Mouse (Mus musculus) stomach, embryonic 16.5 days (tissue): ENCODE measurements around the gene Trpm3. TPM values are rescaled to one million over a fixed set of nuclear protein-coding genes. Genes with fewer than 3 reads are reported as not detected.

Experiments used
- ATAC-seq: fragments of 200-750 bp; cut with Nextera tagmentation; 2 replicates; pipeline ENCODE4 v1.8.0; 2017; ENCODE audit warnings: moderate number of reproducible peaks, moderate TSS enrichment; ENCODE audit not compliant: insufficient read depth, low FRiP score
- H3K27ac ChIP-seq: fragments of 300-500 bp; sonication (generic); 2 replicates; pipeline ENCODE4 v1.5.1; 2014; ENCODE audit warnings: low read length
- H3K27me3 ChIP-seq: fragments of 300-500 bp; sonication (generic); 2 replicates; pipeline ENCODE4 v1.6.1; 2014; ENCODE audit warnings: low read length, control low read depth, mixed read lengths; ENCODE audit not compliant: control insufficient read depth, insufficient read depth
- H3K36me3 ChIP-seq: fragments of 300-500 bp; sonication (generic); 2 replicates; pipeline ENCODE4 v1.6.1; 2014; ENCODE audit warnings: low read length; ENCODE audit not compliant: control insufficient read depth, insufficient read depth
- H3K4me1 ChIP-seq: fragments of 300-500 bp; sonication (generic); 2 replicates; pipeline ENCODE4 v1.6.1; 2014; ENCODE audit warnings: low read length, control low read depth, mixed read lengths; ENCODE audit not compliant: control insufficient read depth, insufficient read depth
- H3K4me2 ChIP-seq: fragments of 300-500 bp; sonication (generic); 2 replicates; pipeline ENCODE4 v1.6.1; 2014; ENCODE audit warnings: low read depth, low read length, mixed read lengths
- H3K4me3 ChIP-seq: fragments of 300-500 bp; sonication (generic); replicated peaks from 2 replicates; pipeline ENCODE4 v1.5.1; 2014; ENCODE audit warnings: mild to moderate bottlenecking, low read length
- H3K9ac ChIP-seq: fragments of 300-500 bp; sonication (generic); 2 replicates; pipeline ENCODE4 v1.6.1; 2014; ENCODE audit warnings: low read length
- H3K9me3 ChIP-seq: fragments of 300-500 bp; sonication (generic); replicated peaks from 2 replicates; pipeline ENCODE4 v1.6.1; 2016; ENCODE audit warnings: low read length, control low read depth; ENCODE audit not compliant: control insufficient read depth
- WGBS: fragments of 180-500 bp; shearing (Covaris S2); extraction: QIAGEN DNeasy Blood & Tissue Kit; methylation state at CpG from one replicate; pipeline ENCODE4 v1.1.7; 2014; 5-methylcytosine and 5-hydroxymethylcytosine counted together
- polyA plus RNA-seq: library from polyadenylated mRNA; unstranded; fragments of >200 nt; fragmentation: Nextera tagmentation; extraction: Ambion mirVana; gene quantifications from 2 replicates; pipeline ENCODE4 v1.2.1, GENCODE M21; 2015

Gene Trpm3
- polyA plus RNA-seq, 1 experiment from 2014 or later: 1.0 TPM

DNA sequence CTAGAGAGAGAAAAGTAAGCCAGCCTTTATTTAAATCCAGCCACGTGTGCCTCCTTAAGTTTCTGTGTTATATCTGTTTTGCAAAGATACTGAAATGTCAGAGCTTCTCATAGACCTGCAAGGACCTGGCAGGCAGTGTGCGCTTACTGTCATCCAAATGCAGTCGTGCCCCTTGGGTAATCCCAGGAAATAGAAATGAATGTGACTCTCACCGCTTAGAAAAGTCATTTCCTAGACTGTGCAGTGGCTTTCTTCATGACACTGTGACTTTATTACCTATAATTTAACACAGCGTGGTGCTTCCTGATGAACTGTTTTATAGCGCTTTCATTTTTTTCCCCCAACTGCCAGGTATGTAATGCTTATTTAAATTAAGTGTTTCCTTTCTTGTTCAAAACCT lies 379.7 kb downstream of the Trpm3 start:
- Histone ChIP-seq H3K27me3 (no peaks in the 10 kb centered on the region), H3K9me3 (no peaks in the 10 kb centered on the region), H3K4me2 (no peak overlapping the region), H3K27ac (no peak overlapping the region), H3K36me3 (no peaks in the 10 kb centered on the region), H3K9ac (no peak overlapping the region), H3K4me3 (no peak overlapping the region), H3K4me1 (no peaks in the 10 kb centered on the region)
- WGBS: 74% methylated on average over 6 of the region's 6 CpGs
- ATAC-seq: no peak

GRCm38 (mm10) chr19:22527944-22528343 lies 389.1 kb downstream of the Trpm3 start:
- Histone ChIP-seq H3K4me1 (no peaks in the 10 kb centered on the region), H3K27me3 (no peaks in the 10 kb centered on the region), H3K4me3 (no peak overlapping the region), H3K27ac (no peak overlapping the region), H3K36me3 (no peaks in the 10 kb centered on the region), H3K9me3 (no peaks in the 10 kb centered on the region), H3K9ac (no peak overlapping the region), H3K4me2 (no peak overlapping the region)
- no peak for ATAC-seq

DNA sequence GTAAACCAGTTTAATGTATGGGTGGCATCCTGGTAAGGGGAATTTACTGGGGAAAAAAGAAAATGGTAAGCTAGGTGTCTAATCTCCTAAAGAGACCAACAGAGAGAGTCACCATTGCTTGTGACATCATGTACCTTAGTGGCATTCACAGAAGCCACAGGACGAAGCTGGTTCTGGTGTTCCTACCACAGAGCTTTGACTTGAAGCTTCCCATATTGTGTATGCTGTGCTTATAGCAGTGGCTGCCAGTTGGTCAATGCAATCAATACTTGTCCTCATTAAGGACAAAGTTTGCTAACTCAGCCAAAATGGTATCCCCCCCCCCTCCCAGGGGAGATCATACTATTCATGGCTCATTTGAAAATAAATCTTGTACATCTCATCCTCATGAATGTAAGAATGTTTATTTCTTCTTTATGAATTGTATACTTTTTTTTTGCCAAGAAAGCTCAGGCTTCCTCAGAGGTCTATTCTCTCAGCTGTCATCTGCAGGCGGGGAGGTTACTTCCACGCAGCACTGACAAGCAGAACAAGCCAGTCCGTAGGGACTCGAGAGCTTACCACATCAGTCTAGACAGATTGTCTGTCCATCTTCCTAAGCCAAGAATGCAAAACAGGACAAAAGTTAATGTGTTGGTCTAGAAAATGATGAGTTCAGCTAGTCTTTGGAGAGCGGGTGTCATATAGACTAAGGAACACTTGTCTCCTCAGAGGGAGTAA lies 404.3 kb downstream of the Trpm3 start:
- WGBS: 58% methylated on average over 6 of the region's 6 CpGs
- no peaks in the 10 kb centered on the region for H3K36me3 ChIP-seq
- no peak overlapping the region for H3K4me2 ChIP-seq
- H3K4me1 ChIP-seq: no peaks in the 10 kb centered on the region
- H3K9me3 ChIP-seq: no peaks in the 10 kb centered on the region
- no peaks in the 10 kb centered on the region for H3K27me3 ChIP-seq
- 0 out of 2 replicates have a peak, but pooled peaks have one; percentile 29 for ATAC-seq
- no peak overlapping the region for H3K4me3 ChIP-seq
- no peak overlapping the region for H3K27ac ChIP-seq
- H3K9ac ChIP-seq: no peak overlapping the region

DNA sequence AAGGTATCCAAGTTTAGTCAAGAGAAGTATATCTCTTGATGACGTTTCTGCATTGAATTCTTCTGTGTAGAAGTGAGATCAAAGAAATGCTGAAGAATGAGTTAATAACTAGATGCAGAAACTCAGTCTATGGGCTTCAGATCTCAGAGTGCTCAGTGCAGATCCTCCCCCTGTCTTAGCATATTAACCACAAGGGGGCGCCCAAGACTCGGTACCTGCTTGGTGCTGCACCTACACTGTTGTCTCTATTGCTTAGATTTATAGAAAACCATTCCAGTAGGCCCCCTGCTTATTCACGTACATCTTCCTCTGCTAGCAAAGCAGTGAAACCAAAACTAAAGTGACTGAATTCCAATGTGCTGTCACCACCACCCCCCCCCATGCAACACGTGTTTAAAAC lies 413.3 kb downstream of the Trpm3 start:
- Histone ChIP-seq H3K4me3 (no peak overlapping the region), H3K27me3 (no peaks in the 10 kb centered on the region), H3K36me3 (no peaks in the 10 kb centered on the region), H3K4me2 (no peak overlapping the region), H3K4me1 (0 out of 2 replicates have a peak, but pooled peaks cover 2% of the 10 kb centered on the region), H3K9me3 (no peaks in the 10 kb centered on the region), H3K9ac (no peak overlapping the region), H3K27ac (no peak overlapping the region)
- WGBS: 29% methylated on average over 5 of the region's 5 CpGs
- no peak for ATAC-seq

GRCm38 (mm10) chr19:22554421-22554941 lies 415.6 kb downstream of the Trpm3 start:
- no peak overlapping the region for H3K27ac ChIP-seq
- H3K9me3 ChIP-seq: no peaks in the 10 kb centered on the region
- H3K9ac ChIP-seq: no peak overlapping the region
- no peaks in the 10 kb centered on the region for H3K27me3 ChIP-seq
- H3K4me3 ChIP-seq: no peak overlapping the region
- 15% methylated on average over 7 of the region's 7 CpGs for WGBS
- H3K36me3 ChIP-seq: no peaks in the 10 kb centered on the region
- ATAC-seq: 0 out of 2 replicates have a peak, but pooled peaks have one; percentile 69
- no peak overlapping the region for H3K4me2 ChIP-seq
- H3K4me1 ChIP-seq: 0 out of 2 replicates have a peak, but pooled peaks cover 2% of the 10 kb centered on the region

GRCm38 (mm10) chr19:22572396-22572795 lies 433.6 kb downstream of the Trpm3 start:
- WGBS: 65% methylated on average over 11 of the region's 11 CpGs
- no peaks in the 10 kb centered on the region for H3K9me3 ChIP-seq
- H3K27ac ChIP-seq: no peak overlapping the region
- no peak overlapping the region for H3K4me2 ChIP-seq
- H3K9ac ChIP-seq: no peak overlapping the region
- H3K36me3 ChIP-seq: no peaks in the 10 kb centered on the region
- no peak for ATAC-seq
- no peak overlapping the region for H3K4me3 ChIP-seq
- no peaks in the 10 kb centered on the region for H3K27me3 ChIP-seq
- no peaks in the 10 kb centered on the region for H3K4me1 ChIP-seq

DNA sequence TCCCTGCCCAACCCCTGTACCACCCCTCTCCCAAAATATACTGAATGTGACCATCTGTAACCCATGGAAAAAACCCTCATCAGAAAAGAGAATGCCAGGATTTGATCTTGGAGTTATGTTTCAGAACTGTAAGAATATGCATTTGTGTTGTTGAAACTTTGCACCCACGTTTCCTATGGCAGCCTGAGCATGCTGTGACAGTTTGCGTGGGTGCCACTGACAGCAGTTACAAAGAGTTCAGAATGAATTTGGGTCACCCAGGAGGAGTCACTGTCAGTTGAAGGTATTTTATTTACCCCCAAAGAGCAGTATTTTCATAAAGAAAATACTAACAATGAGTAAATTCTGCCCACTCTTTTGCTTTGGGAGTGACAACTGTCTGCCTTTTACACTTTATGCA lies 434.0 kb downstream of the Trpm3 start:
- H3K27ac ChIP-seq: no peak overlapping the region
- H3K27me3 ChIP-seq: no peaks in the 10 kb centered on the region
- WGBS: 81% methylated on average over 2 of the region's 2 CpGs
- H3K9ac ChIP-seq: no peak overlapping the region
- no peaks in the 10 kb centered on the region for H3K9me3 ChIP-seq
- no peaks in the 10 kb centered on the region for H3K4me1 ChIP-seq
- no peak for ATAC-seq
- no peak overlapping the region for H3K4me3 ChIP-seq
- no peak overlapping the region for H3K4me2 ChIP-seq
- H3K36me3 ChIP-seq: no peaks in the 10 kb centered on the region

DNA sequence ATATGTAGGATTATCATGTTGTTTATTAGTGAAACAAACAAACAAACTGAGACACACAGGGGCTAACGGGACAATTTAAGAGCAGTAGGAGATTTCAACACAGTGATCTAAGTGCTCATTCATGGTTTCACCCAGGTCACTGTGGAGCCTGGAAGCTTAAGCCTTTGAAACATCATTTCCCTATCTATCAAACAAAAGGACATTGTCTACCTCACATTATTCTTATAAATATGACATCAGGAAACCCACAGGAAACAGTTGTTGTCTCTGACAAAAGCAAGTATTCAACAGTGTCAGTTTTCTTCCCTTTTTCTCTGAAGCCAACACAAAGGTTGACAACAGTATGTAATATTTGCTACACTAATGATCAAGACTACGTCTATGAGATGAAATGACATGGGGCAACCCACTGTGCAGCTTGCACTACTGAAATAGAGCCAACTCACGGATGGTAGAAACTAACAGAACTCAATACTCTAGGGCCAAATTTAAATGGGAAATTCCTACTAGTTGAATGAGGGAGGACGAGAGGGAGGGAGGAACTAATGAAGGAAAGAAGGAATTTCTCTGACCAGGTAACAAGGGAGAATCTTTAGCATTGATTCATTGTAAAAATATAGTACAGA lies 443.4 kb downstream of the Trpm3 start:
- H3K36me3 ChIP-seq: no peaks in the 10 kb centered on the region
- no peak overlapping the region for H3K4me2 ChIP-seq
- H3K27ac ChIP-seq: no peak overlapping the region
- no peaks in the 10 kb centered on the region for H3K27me3 ChIP-seq
- no peak overlapping the region for H3K9ac ChIP-seq
- no peak for ATAC-seq
- H3K4me3 ChIP-seq: no peak overlapping the region
- H3K4me1 ChIP-seq: no peaks in the 10 kb centered on the region
- no peaks in the 10 kb centered on the region for H3K9me3 ChIP-seq
- 74% methylated on average over 4 of the region's 4 CpGs for WGBS

GRCm38 (mm10) chr19:22594492-22594891 lies 455.6 kb downstream of the Trpm3 start:
- no peak overlapping the region for H3K4me2 ChIP-seq

More at GRCm38 (mm10) chr19:22594492-22594891, 455.6 kb downstream of the Trpm3 start:
- Histone ChIP-seq H3K9me3 (no peaks in the 10 kb centered on the region), H3K36me3 (no peaks in the 10 kb centered on the region), H3K27me3 (no peaks in the 10 kb centered on the region), H3K4me3 (no peak overlapping the region), H3K27ac (no peak overlapping the region), H3K4me1 (no peaks in the 10 kb centered on the region; the same call in 1 of the 2 replicates), H3K9ac (no peak overlapping the region)
- ATAC-seq: no peak
- WGBS: 81% methylated on average over 3 of the region's 3 CpGs
